Mouse (Mus musculus) liver, embryonic 16.5 days (tissue): ENCODE data around the gene Prkar2b. TPM values are rescaled to one million over a fixed set of nuclear protein-coding genes. Genes with fewer than 3 reads are reported as not detected.
A peak's percentile ranks its signal among the peaks of the same experiment; 100 is the strongest.

Experiments
- ATAC-seq: fragments of 200-750 bp; cut with Nextera tagmentation; 2 replicates; pipeline ENCODE4 v1.8.0; 2017; ENCODE audit warnings: low read depth, mild to moderate bottlenecking, moderate number of reproducible peaks, moderate library complexity
- H3K27ac ChIP-seq: fragments of 300-500 bp; sonication (generic); 2 replicates; pipeline ENCODE4 v1.5.1; 2014; ENCODE audit warnings: mild to moderate bottlenecking, low read length
- H3K27me3 ChIP-seq: fragments of 300-500 bp; sonication (generic); 2 replicates; pipeline ENCODE4 v1.6.1; 2014; ENCODE audit warnings: low read depth, low read length, mixed read lengths; ENCODE audit not compliant: control insufficient read depth, insufficient read depth
- H3K36me3 ChIP-seq: fragments of 300-500 bp; sonication (generic); 2 replicates; pipeline ENCODE4 v1.6.1; 2014; ENCODE audit warnings: mild to moderate bottlenecking; ENCODE audit not compliant: control insufficient read depth, insufficient read depth
- H3K4me1 ChIP-seq: fragments of 300-500 bp; sonication (generic); 2 replicates; pipeline ENCODE4 v1.6.1; 2014; ENCODE audit warnings: low read depth, low read length, mixed read lengths; ENCODE audit not compliant: control insufficient read depth
- H3K4me2 ChIP-seq: fragments of 300-500 bp; sonication (generic); 2 replicates; pipeline ENCODE4 v1.6.1; 2014; ENCODE audit warnings: low read depth, low read length, mixed read lengths
- H3K4me3 ChIP-seq: fragments of 300-500 bp; sonication (generic); 2 replicates; pipeline ENCODE4 v1.5.1; 2014; ENCODE audit warnings: low read depth, mild to moderate bottlenecking, low read length
- H3K9ac ChIP-seq: fragments of 300-500 bp; sonication (generic); 2 replicates; pipeline ENCODE4 v1.6.1; 2014; ENCODE audit warnings: low read depth, low read length
- H3K9me3 ChIP-seq: fragments of 300-500 bp; sonication (generic); replicated peaks from 2 replicates; pipeline ENCODE4 v1.6.1; 2016; ENCODE audit warnings: low read length; ENCODE audit not compliant: control insufficient read depth
- WGBS: fragments of 180-500 bp; shearing (Covaris S2); extraction: QIAGEN DNeasy Blood & Tissue Kit; methylation state at CpG from one replicate; pipeline ENCODE4 v1.1.7; 2014; ENCODE audit not compliant: insufficient replicate concordance; 5-methylcytosine and 5-hydroxymethylcytosine counted together
- polyA plus RNA-seq: library from polyadenylated mRNA; unstranded; fragments of >200 nt; fragmentation: Nextera tagmentation; extraction: Ambion mirVana; gene quantifications from 2 replicates; pipeline ENCODE4 v1.2.1, GENCODE M21; 2015

The Prkar2b gene
- polyA plus RNA-seq, 1 experiment from 2014 or later: 53.8 TPM

GRCm38 (mm10) chr12:32009267-32009984 is 51.7 kb downstream of the Prkar2b start:
- H3K4me3 ChIP-seq: peak overlapping the region; percentile 25
- peak overlapping the region; percentile 49 for H3K4me2 ChIP-seq

DNA sequence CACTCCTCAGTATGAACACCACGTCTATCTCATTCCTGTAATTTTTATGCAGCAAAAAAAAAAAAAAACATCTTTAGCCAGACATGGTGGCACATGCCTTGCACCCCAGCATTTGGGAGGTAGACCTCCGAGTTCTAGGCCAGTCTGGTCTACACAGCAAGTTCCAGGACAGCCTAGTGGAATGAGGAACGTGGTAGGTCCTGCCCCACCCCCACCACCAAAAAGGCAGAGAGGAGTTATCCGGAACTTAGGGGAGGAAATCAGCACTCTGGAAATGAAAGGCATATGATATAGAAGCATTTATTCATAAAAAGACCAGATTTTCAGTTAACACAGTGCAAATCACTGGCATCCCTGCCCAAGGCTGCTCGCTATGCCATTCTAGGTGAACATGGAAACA is 52.4 kb downstream of the Prkar2b start:
- Histone ChIP-seq H3K4me1 (peaks cover 14% of the 10 kb centered on the region), H3K4me3 (no peak overlapping the region), H3K36me3 (no peaks in the 10 kb centered on the region; the same call in 1 of the 2 replicates), H3K27me3 (no peaks in the 10 kb centered on the region), H3K27ac (no peak overlapping the region), H3K9ac (no peak overlapping the region), H3K4me2 (no peak overlapping the region), H3K9me3 (no peaks in the 10 kb centered on the region)
- no peak for ATAC-seq
- WGBS: 52% methylated on average over 5 of the region's 5 CpGs

More at GRCm38 (mm10) chr12:32009267-32009984, 51.7 kb downstream of the Prkar2b start:
- peaks cover 14% of the 10 kb centered on the region for H3K4me1 ChIP-seq
- WGBS: 13% methylated on average over 8 of the region's 8 CpGs
- peak; percentile 18; the same call in 1 of the 2 replicates for ATAC-seq
- H3K27ac ChIP-seq: peak overlapping the region; percentile 57
- H3K9ac ChIP-seq: no peak overlapping the region; the same call in 1 of the 2 replicates
- no peaks in the 10 kb centered on the region; the same call in 1 of the 2 replicates for H3K36me3 ChIP-seq
- no peaks in the 10 kb centered on the region for H3K9me3 ChIP-seq
- H3K27me3 ChIP-seq: no peaks in the 10 kb centered on the region

- no peak for ATAC-seq
- H3K9ac ChIP-seq: no peak overlapping the region
- no peak overlapping the region for H3K4me2 ChIP-seq
- H3K4me1 ChIP-seq: peaks cover 14% of the 10 kb centered on the region
- no peaks in the 10 kb centered on the region; the same call in 1 of the 2 replicates for H3K36me3 ChIP-seq
- no peaks in the 10 kb centered on the region for H3K9me3 ChIP-seq
- whole genome bisulfite sequencing: 86% methylated on average over 4 of the region's 4 CpGs
- H3K27ac ChIP-seq: no peak overlapping the region
- no peaks in the 10 kb centered on the region for H3K27me3 ChIP-seq
- no peak overlapping the region for H3K4me3 ChIP-seq
Measured at GRCm38 (mm10) chr12:32007646-32008045, 53.5 kb downstream of the Prkar2b start.

GRCm38 (mm10) chr12:32007040-32007439 is 54.1 kb downstream of the Prkar2b start:
- no peaks in the 10 kb centered on the region for H3K9me3 ChIP-seq
- H3K4me2 ChIP-seq: no peak overlapping the region
- no peaks in the 10 kb centered on the region for H3K27me3 ChIP-seq
- ATAC-seq: no peak
- H3K36me3 ChIP-seq: no peaks in the 10 kb centered on the region; the same call in 1 of the 2 replicates
- no peak overlapping the region for H3K27ac ChIP-seq
- H3K4me1 ChIP-seq: peaks cover 14% of the 10 kb centered on the region
- no peak overlapping the region for H3K9ac ChIP-seq
- WGBS: 90% methylated on average over 8 of the region's 8 CpGs
- H3K4me3 ChIP-seq: no peak overlapping the region

DNA sequence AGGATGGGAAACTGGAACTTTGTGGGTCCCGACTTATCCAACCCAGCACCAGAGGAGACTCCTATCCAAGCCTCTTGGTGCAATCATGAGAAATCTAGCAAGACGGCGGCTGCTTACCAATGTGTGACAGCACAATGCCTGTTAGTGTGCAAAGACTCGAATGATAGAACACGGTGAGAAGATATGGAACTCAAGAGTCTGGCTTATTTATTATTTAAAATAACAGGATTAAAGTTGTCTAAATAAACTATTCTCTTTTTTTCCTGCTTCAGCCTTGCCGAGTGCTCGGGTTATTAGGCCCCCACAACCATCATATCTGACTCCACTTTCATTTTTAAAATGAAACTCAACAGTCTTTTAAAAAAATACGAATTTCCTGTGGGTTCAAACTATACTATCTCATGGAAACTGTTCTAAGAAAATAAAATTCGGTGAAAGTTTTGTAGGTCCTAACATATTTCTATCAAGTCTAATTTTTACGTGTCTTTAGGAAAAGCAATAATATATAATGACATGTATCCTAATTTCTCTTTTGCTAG is 54.6 kb downstream of the Prkar2b start:
- no peak for ATAC-seq
- WGBS: 82% methylated on average over 10 of the region's 10 CpGs
- Histone ChIP-seq H3K36me3 (no peaks in the 10 kb centered on the region; the same call in 1 of the 2 replicates), H3K27me3 (no peaks in the 10 kb centered on the region), H3K4me1 (peaks cover 15% of the 10 kb centered on the region), H3K9ac (no peak overlapping the region), H3K9me3 (no peaks in the 10 kb centered on the region), H3K27ac (no peak overlapping the region), H3K4me2 (no peak overlapping the region), H3K4me3 (no peak overlapping the region)

DNA sequence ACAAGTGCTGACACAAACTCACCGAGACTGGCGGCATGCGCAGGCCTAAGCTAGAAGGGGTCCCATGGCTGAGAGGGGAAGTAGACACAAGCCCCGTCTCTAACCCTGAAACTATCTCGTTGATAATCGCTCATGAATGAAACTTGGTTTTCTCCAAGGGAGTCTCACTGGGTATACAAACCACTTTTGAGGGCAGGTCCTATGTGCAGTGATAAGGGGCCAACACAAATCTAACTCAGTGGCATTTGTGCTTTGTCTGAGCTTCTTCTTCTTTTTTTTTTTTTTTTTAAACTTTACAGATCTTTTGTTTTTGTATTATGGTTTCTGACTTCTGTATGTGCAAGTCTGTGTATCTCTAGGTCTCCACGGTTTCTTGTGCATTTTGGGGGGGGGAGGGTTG is 60.6 kb downstream of the Prkar2b start:
- no peak for ATAC-seq
- H3K4me3 ChIP-seq: no peak overlapping the region
- H3K36me3 ChIP-seq: no peaks in the 10 kb centered on the region
- H3K9ac ChIP-seq: no peak overlapping the region
- H3K4me2 ChIP-seq: no peak overlapping the region
- WGBS: 28% methylated on average over 7 of the region's 7 CpGs
- H3K27me3 ChIP-seq: no peaks in the 10 kb centered on the region
- H3K9me3 ChIP-seq: no peaks in the 10 kb centered on the region
- H3K27ac ChIP-seq: no peak overlapping the region
- H3K4me1 ChIP-seq: peaks cover 32% of the 10 kb centered on the region

DNA sequence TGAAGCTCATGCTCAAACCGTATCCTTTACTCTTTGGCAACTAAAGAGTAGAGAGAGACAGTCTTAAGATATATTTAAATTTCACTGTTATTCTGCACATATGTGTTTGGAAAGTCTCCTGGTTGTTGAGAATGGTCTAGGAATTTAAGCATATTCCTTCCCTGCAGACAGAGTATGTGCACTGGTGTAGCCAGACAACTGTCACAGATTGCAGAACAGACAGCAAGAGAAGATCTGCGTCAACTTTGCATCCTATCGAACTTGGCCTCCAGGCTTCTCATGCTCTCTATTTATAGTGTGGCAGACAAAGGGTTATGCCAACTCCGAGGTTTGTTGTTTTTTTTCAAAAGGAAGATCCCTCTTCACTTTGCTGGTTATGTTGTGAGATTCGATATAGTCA is 62.4 kb downstream of the Prkar2b start:
- H3K27me3 ChIP-seq: no peaks in the 10 kb centered on the region
- no peak overlapping the region for H3K27ac ChIP-seq
- H3K36me3 ChIP-seq: no peaks in the 10 kb centered on the region; the same call in 1 of the 2 replicates
- no peaks in the 10 kb centered on the region for H3K9me3 ChIP-seq
- H3K4me1 ChIP-seq: peaks cover 32% of the 10 kb centered on the region
- H3K9ac ChIP-seq: no peak overlapping the region
- H3K4me2 ChIP-seq: no peak overlapping the region
- H3K4me3 ChIP-seq: no peak overlapping the region
- ATAC-seq: no peak
- WGBS: 50% methylated on average over 5 of the region's 5 CpGs

- Histone ChIP-seq H3K36me3 (peaks cover 7% of the 10 kb centered on the region), H3K4me1 (peaks cover 32% of the 10 kb centered on the region), H3K4me2 (peak overlapping the region; percentile 6; the same call in 1 of the 2 replicates), H3K9ac (no peak overlapping the region), H3K9me3 (no peaks in the 10 kb centered on the region), H3K27ac (peak overlapping the region; percentile 81), H3K4me3 (no peak overlapping the region), H3K27me3 (no peaks in the 10 kb centered on the region)
- ATAC-seq: no peak
- 29% methylated on average over 3 of the region's 3 CpGs for whole genome bisulfite sequencing
Measured at GRCm38 (mm10) chr12:31997328-31997878, 63.7 kb downstream of the Prkar2b start.

GRCm38 (mm10) chr12:31996877-31997276 is 64.2 kb downstream of the Prkar2b start:
- Histone ChIP-seq H3K27ac (peak overlapping the region; percentile 81), H3K27me3 (no peaks in the 10 kb centered on the region), H3K4me3 (no peak overlapping the region), H3K9ac (no peak overlapping the region), H3K36me3 (peaks cover 7% of the 10 kb centered on the region), H3K4me2 (peak overlapping the region; percentile 6; the same call in 1 of the 2 replicates), H3K4me1 (peaks cover 32% of the 10 kb centered on the region), H3K9me3 (no peaks in the 10 kb centered on the region)
- ATAC-seq: peak; percentile 90
- WGBS: 15% methylated on average over 5 of the region's 5 CpGs
